Mouse (Mus musculus) right cerebral cortex, adult 18-20 months (tissue): ENCODE data around the gene Kmt5c.

Experiments
- DNase-seq: peaks from one replicate; pipeline ENCODE4 v3.0.0; 2022; ENCODE audit warnings: mixed read lengths

Gene Kmt5c

DNA sequence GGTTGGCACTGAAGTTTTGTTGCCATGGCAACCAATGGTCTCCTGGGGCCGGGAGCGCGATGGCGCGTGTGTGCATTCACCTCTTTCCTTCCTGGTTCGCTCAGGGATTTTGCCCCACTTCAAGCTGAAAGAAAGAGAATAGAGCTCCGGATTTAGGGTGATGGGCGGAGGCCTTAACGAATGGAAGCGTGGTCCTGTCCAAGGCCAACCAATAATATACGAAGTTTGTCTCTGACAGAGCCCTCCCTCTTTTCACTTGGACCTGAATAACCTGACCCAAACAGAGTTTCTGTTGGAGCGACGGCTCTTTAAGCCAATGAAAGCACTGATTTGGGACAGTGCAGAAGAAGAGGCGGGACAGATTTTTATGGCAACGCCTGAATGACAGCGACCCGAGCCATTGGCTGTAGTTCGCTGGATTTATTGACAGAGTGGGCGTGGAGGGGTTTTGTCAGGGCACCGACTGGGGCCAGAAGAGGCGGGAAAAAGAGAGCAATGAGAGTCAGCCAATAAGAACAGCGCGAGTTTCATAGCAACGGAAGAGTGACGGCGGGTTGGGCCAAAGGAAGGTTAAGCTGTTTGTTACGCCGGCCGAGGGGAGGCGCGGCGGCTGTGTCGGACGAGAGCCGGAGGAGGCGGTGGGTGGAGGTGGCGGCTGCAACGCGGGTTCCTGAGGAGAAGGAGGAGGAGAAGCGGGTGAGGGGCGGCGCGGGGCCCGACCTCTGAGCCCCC is at the start of gene Kmt5c:
Gene Kmt5c, plus strand, starts transcription at position 572 of the 732 bp plus-strand sequence.
- DNase-seq: peak; percentile 100

DNA sequence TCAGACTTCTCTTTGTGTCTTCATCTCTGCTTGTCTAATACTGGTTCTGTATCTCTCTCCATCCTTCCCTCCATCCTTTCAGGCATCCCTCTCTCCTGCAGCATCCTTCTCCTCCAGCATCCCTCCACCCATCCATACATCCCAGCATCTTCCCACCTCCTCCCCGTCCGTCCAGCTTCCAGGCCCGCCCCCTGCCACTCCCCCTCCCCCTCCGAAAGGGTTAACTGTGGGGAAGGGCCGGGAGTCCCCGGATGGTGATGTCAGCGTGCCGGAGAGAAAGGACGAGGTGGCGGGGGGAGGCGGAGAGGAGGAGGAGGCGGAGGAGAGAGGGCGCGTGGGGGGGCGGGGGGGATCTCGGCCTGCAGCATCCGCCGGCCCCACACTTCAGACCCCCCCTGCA is 49.5 kb upstream of the Kmt5c start, which contains the start of gene Brsk1:
Gene Brsk1, plus strand, starts transcription at position 218 of the 400 bp plus-strand sequence.
- peak; percentile 91 for DNase-seq

DNA sequence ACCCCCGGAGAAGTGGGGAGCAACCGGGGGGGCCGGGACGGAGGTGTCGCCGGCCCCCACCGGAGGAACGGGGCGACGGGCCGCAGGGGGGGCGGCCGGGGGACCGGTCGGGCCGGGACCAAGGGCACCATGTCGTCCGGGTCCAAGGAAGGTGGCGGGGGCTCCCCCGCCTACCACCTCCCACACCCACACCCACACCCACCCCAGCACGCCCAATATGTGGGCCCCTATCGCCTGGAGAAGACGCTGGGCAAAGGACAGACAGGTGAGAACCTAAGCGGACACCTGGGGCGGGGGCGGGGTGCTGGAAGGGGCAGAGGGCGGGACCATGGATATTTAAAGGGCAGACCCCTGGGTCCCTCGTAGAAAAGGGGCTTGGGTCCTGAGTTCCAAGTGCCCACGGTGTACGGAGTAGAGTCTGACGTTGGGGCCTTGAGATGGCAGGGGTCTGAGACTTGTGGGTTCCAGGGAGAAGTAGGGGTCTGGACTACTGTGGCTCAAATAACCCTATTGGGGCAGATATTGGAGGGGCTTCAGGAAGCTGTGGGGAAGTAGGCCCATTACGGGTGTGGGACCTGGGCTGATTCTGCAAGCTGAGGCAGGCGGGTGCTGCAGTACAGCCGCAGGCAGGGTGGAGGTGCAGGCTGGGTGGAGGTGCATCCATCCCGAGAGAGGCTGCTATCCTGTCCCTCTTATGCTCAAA is 48.8 kb upstream of the Kmt5c start:
- peak; percentile 39 for DNase-seq

DNA sequence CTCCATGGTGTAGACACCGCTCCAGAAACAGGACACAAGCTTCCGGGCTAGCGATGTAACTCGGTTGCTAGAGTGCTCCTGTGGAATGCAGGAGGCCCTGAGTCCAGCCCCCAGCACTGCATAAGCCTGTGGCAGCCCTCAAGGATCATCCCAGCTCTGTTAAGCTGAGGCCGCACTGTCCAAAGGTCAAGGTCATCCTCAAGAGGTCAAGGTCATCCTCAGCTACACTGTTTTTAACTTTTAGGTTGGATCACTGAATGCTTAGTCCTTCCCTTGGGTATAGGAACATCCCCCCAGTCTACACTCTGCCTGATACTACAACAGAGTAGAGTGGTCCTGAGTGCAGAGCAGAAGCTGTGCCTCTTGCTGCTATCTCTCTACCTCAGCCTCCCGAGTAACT is 46.9 kb upstream of the Kmt5c start:
- DNase-seq: no peak

DNA sequence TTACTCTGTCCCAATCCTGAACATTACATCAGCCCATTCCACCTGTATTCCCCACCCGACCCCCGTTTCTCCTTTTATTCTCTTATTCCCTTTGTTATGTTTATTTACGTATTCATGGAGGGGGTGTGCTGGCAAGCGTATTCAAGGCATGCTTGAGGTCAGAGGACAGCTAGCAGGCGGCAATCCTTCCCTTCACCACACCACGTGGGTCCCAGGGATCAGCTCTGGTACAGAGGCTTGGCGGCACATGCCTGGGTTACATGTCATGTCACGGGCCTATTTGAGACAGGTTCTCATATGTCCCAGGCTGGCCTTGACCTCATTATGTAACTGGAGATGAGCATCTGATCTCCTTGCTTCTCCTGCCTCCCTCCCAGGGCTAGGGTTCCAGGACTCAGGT is 37.6 kb upstream of the Kmt5c start:
- DNase-seq: no peak

DNA sequence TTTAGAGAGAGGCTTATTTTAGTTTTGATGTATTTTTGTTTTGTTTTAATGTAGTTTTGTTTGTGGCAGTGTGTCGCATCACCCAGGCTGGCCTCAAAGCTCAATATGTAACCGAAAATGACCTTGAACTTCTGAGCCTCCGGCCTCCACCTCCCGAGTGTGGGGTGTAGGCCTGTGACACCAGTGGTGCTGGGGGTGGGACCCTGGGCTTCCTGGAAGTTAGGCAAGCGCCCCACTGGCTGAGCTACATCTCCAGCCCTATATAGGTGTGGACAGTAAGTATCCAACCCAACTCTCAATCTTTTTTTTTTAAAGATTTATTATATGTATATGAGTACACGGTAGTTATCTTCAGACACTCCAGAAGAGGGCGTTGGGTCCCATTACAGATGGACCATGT is 36.7 kb upstream of the Kmt5c start:
- no peak for DNase-seq

DNA sequence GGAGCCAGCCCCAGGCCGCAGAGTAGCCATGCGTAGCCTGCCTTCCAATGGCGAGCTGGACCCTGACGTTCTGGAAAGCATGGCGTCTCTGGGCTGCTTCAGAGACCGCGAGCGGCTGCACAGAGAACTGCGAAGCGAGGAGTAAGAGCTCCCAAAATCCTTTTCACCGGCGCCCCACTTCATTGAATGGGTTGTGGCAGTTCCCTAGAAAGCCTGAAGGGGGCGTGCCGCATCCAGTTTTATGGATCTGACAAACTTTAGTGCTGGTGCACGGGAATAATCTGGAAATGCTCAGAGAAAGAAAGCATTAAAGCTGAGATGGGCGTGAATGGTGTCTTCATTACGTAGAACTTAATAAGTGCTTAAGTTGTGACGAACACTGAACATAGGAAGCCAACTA is 34.8 kb upstream of the Kmt5c start:
- peak; percentile 23 for DNase-seq

DNA sequence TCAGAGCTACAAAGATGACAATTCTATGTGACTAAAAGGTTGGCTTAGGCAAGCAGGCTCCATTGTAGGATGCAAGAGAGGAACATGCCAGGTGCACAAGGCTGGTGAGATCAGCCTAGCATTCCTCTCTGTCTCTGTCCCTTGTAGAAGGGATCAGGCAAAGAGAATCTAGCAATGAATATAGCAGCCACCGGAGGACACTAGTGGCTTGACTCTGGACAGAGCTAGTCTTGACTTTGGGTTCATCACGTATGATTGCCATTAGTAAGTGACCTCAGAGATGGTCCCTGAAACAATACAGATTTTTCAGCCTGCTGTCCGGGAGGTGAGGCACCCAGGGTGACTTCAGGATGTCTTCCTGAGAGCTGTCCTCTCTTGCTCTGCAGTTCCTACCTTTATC is 27.3 kb upstream of the Kmt5c start:
- no peak for DNase-seq

DNA sequence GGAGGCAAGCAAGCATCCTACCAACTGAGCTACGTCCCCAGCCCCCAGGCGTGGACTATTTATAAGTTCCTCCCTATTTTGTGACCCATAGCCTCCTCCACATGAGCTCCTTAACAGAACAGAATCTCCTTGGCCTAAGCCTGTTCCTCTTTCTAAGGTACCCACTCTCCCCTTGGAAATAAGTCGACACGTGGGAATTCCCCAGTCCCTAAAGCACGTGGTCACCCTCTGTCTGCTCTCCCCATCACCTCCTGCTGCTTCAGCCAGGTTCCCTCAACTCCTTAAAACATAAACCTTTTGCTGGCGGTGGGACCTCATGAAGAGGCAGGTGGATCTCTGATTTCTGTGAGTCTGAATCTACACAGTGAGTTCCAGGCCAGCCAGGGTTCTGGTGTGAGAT is 23.0 kb upstream of the Kmt5c start:
- DNase-seq: no peak

DNA sequence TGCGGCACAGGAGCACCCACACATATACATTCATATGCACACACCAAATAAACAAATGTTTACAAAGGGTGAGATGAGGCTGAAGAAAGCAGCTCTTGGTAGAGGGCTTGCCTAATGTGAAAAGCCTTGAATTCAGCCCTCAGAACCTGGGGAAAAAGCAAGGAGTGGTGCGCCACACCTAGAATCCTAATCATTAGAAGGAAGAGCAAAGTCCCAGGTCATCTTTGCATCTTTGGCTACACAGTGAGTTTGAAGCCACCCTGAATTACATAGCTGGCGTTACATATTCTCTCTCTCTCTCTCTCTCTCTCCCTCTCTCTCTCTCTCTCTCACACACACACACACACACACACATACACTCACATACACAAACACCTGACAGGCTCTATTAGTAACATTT is 20.6 kb upstream of the Kmt5c start:
- DNase-seq: no peak

DNA sequence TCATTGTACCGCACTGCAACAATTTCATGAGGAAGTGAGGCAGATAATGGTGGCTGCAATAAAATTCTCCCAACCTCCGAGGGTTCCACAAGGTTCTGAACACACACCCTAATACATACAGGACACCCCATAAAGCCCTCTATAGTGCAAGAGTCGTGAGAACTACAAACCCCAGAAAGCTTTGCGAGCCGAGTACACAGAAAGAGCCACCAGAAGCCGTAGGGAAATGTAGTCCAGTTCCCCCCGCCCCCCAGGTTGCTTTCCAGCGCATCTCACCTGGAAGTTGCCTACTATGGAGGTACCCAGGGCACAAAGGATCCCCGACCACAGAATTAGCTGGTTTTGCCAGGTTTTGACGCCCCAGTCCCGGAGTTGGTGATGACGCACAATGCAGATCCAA is 16.4 kb upstream of the Kmt5c start:
- DNase-seq: peak; percentile 60

DNA sequence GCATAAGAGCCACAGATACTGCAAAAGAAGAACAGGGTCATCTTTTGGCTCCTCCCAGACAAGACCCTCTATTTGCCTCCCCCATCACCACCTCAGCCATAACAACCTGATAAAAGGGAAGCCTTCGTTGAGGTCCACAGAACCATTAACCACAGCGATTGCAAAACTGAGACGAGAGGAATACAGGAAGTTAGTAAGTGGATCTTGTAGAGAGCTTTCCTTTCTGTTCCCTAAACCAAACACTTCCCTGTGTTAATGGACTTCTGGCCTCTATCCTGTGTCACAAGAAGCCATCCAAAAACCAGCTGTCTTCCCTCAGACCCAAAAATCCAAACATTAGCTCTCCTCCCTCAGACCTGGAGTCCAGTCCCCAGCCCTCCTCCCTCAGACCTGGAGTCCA is 15.6 kb upstream of the Kmt5c start:
- no peak for DNase-seq

DNA sequence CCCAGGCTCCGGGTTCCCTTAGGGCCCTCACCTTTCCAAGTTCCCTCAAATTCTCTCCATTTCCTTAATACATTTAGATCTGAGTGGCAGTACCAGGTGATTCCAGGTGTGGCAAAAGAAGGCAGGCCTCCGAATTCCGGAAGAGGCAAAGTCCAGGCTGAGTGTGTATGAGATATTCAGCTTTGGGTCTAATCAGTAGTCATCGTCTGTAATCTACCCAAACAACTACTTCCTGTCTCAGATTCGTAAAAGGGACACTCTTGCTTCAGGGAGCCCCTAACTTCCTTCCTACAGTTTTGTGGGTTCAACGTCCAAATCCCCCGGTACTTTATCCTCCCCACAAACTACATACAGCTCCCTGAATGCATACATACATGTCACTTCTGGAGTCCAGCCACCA is 14.7 kb upstream of the Kmt5c start, which contains the start of gene Tmem150b:
Gene Tmem150b, minus strand, starts transcription at position 81 of the 400 bp plus-strand sequence.
- DNase-seq: no peak

DNA sequence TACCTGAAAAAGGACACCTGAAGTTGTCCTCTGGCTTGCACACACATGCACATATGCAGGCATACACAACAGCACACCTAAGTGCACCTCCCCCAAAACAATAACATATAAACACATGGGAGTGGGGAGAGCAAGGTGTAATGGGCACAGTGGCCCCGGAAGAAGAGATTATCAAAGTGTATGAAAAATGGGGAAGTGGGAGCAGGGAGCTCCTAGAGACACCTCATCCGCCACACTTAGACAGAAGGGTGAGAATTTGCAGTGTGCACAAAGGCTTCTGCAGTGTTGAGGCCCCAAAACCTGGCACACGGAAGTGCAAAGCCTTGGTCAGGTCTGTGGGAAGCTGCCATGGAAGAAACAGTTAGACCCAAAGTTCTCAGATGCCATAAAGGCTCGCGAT is 8.8 kb upstream of the Kmt5c start:
- DNase-seq: no peak

DNA sequence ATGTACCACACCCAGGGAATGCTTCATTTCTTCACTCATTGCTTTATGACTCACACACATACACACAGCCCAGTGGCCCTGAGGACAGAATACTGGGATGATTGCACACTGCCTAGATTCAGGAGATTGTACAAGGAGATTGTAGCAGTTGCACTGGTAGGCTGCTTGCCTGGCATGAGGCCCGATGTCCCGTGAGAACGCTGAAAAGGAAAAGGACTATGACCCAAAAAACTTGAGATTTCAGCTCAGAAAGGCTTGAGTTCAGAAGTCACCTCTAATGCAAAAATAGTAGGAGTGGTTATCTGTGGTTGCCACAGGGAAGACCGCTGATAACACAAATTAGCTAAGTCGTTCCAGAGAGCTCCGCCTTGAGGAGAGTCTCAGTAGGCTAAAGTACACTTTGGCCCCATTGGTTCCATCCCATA is 6.9 kb upstream of the Kmt5c start:
- DNase-seq: no peak

DNA sequence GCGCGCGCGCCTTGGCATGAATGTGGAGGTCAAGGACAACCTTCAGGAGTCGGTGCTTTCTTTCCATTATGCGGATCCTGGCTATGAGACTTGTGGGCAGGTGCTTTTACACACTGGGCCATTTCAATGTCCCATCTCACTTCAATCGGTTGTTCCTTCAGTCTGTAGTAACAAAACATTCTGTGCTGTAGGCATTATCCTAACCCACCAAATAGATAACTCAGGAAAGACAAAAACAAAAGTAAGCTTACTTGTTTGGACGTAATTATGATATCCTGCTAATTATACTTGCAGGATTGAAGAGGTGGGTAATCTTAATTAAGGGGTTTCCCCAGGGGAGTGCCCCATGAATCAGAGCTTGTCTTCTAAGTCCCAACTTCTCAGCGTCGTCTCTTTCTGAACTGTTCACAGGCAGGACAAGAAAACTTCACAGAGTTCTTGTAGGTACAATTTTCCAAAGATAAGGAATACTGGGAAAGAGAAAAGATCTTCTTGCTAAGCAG is 823 bp upstream of the Kmt5c start:
- no peak for DNase-seq

DNA sequence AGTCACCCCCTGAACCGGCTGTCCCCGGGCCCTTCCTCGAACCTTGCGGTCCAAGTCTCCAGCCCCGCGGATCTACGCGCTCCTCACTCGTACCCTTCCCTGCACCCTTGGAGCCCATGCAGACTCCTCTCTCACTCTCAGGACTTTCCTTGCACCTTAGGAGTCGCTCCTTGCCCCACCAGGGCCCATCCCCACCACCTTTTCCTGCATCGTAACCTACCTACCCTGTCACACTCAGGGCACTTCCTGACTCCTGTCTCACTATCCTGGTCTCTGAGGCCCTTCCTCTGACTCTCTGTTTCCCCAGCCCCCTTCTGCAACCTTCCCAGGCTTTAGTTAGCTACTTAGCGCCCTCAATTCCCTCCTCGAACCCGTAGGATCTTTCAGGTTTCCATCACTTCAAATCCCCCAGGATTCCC is 403 bp downstream of the Kmt5c start:
- DNase-seq: no peak

DNA sequence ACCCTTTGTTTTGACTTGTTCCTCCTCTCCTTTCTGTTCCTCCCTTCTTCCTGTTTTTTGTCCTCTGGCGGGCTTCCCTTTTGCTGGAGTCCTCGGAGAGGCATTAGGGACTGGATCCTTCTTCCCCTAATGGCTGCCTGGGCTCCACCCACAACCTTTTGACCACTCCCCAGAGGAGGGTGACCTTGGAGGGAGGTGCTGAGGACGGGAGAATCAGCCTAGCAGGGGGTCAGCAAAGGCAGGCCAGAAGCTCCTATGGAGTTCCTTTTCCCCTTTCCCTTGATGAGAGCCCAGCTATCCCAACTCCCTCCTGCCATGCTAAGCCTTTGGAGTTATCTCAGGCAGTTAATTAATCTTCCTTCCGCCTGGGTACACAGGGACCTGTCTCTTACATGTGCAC is 1.2 kb downstream of the Kmt5c start:
- peak; percentile 24 for DNase-seq

DNA sequence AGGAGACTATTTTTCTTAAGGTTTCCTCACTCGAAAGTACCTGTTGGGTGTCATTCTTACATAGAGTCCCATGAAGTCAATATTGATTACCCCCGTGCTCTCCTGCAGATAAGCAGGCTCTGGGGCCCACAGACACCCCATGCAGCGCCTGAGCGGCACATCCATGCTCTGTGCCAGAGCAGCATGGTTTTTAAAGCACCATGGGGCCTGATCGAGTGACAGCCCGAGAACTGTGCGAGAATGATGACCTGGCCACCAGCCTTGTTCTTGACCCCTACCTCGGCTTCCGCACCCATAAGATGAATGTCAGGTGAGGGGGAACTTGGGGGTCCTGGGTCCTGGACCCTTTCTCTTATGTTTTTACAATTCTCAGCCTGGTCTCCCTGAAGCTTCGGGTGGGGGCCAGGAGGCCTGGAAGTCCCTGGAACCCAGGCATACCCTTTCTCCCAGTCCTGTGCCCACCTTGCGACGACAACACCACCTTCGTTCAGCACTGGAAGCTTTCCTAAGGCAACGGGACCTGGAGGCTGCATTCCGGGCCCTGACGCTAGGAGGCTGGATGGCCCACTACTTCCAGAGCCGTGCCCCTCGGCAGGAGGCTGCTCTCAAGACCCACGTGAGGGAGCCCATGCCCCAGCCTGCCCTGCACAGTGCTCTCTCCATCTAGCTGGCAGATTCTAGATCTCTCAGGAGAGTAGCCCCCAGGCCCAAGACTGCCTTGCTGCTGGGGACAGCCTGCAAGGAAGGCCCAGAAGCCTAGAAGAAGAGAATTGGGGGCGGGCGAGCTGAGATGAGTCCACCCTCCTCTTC is 2.0 kb downstream of the Kmt5c start:
- DNase-seq: no peak

DNA sequence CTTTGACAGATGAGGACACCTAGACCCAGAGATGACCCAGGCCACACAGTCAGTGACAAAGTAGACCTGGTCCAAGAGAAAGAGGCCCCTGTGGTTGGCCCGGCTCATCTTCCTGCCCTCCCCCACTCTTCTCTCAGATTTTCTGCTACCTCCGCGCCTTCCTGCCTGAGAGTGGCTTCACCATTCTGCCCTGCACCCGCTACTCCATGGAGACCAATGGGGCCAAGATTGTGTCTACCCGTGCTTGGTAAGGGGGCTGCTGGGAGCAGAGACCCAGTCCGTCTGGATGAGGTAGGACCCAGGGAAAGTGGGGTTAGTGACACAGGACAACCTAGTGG is 2.5 kb downstream of the Kmt5c start:
- no peak for DNase-seq

DNA sequence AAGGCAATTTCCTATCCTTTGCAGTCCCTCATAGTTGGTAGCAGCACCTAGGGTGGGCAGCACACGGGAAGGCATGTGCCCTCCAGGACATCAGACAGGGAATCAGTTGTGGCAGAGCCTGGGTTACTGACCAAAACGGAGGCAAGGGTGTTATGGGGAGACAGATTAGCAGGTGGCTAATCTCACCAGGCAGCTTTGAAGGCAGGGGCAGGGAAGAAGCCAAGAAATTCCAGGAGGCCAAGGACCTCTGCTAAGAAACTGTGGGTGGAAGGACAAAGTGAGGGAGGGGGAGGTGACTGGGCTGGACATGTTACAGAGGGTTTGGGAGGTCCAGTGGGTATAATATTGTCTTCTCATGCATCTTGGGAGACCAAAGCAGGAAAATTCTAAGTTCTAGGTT is 3.4 kb downstream of the Kmt5c start:
- DNase-seq: no peak

DNA sequence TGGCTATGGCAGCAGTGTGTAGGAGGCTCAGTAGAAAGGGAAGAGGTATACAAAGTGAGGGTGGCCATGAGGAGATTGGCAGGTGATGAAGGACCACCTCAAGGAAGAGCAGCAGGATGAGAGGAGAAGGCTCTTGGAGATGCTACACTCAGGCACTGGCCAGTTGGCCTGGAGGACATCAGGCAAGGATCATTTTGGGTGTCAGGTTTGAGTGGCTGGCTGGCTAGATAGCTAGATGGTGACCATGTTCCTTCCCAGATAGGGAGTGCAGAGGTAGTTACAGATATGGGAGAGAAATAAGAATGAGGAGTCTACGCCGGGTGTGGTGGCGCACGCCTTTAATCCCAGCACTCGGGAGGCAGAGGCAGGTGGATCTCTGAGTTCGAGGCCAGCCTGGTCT is 5.0 kb downstream of the Kmt5c start:
- no peak for DNase-seq

DNA sequence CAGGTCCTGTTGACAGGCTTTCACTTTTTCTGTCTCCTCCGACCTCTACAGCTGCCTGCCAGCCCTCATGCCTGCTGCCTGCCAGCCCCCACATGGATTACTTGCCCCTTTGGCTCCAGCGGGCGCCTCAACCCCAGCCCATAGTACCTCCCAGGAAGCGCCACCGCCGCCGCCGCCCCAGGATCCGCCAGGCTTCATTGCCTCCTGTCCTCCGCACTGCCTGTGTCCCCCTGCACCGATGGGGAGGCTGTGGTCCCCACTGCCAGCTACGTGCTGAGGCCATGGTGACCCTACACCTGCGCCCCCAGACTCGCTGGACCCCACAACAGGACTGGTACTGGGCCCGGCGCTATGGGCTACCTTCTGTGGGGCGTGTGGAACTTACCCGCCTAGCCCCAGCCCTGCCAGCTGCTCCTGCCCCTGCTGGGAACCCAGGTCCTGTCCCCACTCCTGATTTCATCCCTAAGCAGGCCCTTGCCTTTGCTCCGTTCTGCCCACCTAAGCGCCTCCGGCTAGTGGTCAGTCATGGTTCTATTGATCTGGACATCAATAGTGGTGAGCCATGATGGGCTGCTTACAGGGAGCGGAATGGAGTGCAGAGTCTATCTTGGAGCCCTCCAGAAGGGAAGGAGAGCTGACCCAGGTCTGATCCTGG is 6.5 kb downstream of the Kmt5c start:
- no peak for DNase-seq
